Mouse (Mus musculus) CD8-positive naive resting alpha-beta T cell, adult 2 months (primary cell): ENCODE measurements around the gene Vkorc1l1.

Experiments used
- DNase-seq, 2 experiments: peaks; one replicate each; pipeline ENCODE4 v3.0.0; 2022; ENCODE audit warnings: low read depth in 2 of 2, low spot score in 2 of 2

The Vkorc1l1 gene

DNA sequence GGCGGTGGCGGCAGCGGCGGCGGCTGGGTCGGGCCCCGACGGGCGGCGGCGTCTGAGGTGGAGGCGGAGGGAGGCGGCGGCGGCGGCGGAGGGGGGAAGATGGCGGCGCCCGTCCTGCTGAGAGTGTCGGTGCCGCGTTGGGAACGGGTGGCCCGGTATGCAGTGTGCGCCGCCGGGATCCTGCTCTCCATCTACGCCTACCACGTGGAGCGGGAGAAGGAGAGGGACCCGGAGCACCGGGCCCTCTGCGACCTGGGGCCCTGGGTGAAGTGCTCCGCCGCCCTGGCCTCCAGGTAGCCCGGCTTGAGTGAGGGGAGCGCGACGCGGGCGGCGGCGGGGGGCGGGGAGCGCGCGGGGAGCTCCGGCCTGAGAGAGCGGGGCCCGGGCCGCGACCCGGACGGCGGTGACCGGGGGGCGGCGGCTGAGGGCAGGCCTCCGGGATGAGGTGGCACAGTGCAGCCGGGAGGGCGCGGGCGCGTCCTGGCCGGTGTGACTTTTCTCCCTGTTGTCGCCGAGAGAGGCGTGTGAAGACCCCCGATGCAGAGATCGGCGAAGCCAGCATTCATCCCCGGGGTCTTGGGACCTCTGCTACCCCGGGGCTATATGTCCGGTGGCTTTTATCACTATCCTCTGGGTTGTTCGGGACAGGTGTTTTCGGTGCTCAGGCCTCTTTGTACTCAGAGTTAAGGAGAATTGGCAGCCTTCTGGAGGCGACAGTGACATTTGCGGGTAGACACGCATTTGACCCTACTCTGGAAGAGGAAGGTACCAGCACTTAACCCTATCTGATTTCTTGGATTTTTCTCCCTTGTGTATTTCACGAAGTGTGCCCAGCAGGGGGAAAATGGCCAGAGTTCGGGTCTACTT lies 536 bp downstream of the Vkorc1l1 start:
- peak; percentile 14 to 36 for DNase-seq

- DNase-seq = no peak
Measured at GRCm38 (mm10) chr5:129943402-129943801, 1.6 kb downstream of the Vkorc1l1 start.

- no peak for DNase-seq
Measured at GRCm38 (mm10) chr5:129947528-129948033, 5.8 kb downstream of the Vkorc1l1 start.

GRCm38 (mm10) chr5:129952143-129952542 lies 10.4 kb downstream of the Vkorc1l1 start:
- no peak for DNase-seq

DNA sequence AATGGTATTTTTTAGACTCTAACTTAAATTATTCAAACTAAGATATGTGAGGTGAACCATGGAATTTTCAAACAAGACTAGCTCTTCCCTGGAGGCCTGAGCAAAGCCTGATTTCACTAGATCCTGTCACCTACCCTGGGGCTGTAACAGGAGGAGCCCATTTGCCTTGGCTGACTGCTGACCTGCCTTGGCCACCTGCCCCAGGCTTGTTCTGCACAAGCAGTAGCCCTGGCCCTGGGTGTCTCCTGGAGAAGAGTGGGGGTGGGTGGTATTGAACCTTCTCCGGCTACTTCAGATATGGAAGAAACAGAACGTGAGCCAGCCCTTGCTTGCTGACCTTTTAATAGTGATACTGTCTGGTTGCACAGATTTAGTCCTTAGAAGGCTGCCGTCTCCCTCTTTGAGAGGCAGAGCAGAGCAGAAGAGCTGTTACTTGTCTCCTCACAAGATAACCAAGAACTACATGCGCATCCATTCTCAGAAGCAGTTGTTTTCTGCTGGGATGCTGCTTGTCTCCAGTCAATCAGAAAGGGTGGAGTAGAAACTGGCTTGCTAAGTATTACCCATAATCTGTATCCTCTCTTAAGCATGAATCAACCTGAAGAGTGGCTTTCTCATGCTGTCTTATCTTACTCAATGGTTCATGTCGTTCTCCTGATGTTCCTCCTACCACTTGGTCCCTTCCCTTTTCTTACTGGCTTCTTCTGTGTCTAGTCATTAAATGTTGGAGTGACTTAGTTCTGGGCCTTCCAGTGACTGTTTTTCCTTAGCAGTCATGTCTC lies 12.9 kb downstream of the Vkorc1l1 start:
- no peak for DNase-seq

DNA sequence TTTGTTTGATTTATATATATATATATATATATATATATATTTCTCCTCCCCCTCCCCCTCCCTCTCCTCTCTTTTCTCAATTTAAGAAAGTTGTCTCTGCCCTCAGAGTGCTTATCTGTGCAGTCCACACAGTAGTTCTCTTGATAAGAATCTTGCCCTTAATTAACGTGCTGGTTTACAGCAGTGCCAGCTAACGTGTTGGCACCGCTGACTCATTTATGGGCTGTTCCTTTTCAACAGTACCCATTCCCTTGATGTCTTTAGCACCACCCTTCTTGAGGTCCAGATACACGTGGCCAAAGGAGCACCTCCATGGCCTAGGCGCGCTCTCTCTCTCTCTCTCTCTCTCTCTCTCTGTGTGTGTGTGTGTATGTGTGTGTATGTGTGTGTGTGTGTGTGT lies 14.0 kb downstream of the Vkorc1l1 start:
- DNase-seq = no peak

DNA sequence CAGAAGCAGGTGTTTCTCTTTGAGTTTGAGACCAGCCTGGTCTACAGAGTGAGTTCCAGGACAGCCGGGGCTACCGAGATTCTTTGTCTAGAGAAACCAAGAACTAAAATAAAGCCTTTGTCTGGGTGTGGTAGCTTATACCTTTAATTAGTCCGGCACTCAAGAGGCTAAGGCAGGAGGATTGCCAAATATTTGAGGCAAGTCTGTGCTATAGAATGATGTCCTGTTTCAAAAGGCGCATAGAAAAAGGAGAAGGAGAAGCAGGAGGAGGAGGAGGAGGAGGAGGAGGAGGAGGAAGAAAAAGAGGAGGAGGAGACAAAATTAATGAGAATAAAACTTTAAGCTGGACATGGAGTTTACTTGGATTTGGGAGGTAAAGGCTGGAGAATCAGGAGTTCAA lies 21.5 kb downstream of the Vkorc1l1 start:
- DNase-seq = no peak

GRCm38 (mm10) chr5:129966448-129966847 lies 24.7 kb downstream of the Vkorc1l1 start:
- DNase-seq = no peak

GRCm38 (mm10) chr5:129968417-129968816 lies 26.6 kb downstream of the Vkorc1l1 start:
- DNase-seq = no peak

DNA sequence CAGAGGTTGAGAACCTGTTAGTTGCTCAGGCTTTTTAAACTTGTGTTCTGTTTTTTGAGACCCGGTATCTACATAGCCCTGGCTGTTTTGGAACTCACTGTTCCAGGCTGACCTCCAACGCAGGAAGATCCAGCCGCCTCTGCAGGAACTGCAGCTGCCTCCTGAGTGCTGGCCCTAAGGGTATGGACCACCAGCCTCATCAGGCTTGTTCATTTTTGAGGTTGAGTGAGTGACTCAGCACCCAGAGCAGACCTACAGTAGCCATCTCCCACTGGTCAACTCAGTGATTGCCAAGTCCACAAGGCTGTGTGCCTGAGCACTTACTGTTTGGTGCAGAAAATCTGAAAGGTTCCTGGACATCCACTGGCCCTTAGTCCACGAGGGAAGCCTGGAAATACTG lies 29.7 kb downstream of the Vkorc1l1 start:
- no peak for DNase-seq

GRCm38 (mm10) chr5:129974354-129974753 lies 32.6 kb downstream of the Vkorc1l1 start:
- DNase-seq = no peak

- DNase-seq = no peak
Measured at GRCm38 (mm10) chr5:129974866-129975311, 33.1 kb downstream of the Vkorc1l1 start.

DNA sequence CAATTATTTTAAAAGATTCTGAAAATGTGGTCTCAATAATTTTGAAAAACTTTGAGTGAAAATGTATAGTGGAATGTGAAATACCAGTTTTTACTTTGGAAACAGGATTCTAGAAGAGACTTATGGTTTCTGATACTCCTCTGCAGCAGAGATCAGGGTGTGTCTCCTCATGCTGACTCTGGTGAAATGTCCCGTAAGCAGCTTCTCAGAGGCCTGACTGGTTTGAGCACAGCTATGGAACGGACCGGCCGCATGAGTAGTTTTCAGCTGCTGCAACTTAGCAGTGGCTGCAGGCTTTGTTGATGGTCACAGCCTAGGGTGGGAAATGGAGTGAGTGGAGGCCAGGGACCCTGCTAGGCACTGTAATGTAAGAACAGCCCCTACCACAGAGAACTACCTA lies 36.0 kb downstream of the Vkorc1l1 start:
- no peak for DNase-seq

DNA sequence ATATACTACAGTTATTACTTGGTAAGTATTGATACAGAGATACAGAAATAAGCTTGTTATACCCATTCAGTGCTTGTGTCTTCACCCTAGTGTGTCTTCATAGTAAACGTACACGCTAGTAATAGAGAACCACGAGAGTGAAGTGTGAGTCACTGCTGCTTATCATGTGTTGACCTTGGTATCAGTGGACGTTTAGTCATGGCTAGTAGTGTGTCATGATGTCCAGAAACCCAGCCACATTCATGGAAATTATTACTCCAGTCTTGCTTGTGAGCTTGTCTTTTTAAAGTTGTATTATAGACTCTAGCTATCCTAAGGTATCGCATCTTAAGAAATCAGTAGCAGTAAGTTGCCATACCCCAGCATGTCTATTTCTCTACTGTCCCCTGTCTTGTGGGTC lies 36.8 kb downstream of the Vkorc1l1 start:
- no peak for DNase-seq

GRCm38 (mm10) chr5:129980216-129980615 lies 38.4 kb downstream of the Vkorc1l1 start:
- DNase-seq = no peak

DNA sequence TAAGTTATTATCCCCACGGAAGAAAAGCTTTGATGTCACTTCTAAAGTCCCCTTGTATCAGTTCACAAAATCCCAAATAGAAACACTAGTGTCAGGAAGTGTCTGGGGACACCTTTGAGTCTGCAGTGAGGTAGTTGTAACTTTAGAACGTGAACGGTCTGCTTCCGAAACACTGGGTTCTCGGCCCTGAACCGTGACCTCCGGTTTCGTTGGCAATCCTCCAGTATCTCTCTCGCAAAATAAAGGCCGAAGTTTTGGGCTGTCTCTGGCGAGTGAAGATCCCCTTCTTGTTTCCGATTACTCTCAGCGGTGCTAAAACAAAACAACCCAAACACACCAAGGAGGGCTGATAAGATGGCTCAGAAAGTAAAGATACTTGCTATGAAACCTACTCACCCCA lies 47.6 kb downstream of the Vkorc1l1 start:
- DNase-seq = no peak

GRCm38 (mm10) chr5:129991898-129992297 lies 50.1 kb downstream of the Vkorc1l1 start:
- DNase-seq = no peak

- no peak for DNase-seq
Measured at GRCm38 (mm10) chr5:129993374-129993773, 51.6 kb downstream of the Vkorc1l1 start.

DNA sequence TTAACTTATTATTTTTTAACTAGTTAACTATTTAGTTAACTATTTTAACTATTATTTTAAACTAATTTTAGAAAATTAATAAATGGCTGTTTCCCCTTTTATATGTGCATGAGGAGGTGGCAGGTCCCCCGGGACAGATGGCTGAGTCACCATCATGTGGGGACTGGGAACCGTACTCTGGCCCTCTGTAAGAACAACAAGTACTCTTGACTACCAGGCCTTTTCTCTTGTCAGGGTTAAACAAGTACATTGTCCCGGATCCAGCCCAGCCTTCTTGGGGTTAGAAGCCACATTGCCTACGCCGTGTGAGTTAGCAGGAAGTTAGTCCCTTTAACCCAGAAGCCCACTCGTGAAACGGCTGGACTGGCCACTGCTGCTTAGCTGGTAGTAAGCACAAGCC lies 53.2 kb downstream of the Vkorc1l1 start:
- DNase-seq = no peak

DNA sequence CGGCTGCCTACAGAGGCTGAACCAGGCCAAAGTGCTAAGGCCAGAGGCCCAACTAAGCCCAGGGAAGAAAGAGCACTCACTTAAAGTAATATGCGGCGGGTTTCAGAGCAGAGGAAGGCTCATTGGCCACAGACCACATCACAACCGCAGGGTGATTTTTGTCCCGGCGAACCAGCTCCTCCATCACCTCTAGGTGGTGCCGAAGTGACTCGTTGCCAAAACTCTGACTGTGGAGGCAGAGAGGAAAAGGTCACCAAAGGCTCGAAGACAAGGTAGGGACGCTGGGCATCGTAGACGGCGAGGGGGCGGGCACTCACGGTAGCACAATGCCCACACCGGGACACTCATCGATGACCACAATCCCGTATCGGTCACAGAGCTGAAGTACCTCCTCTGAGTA lies 55.9 kb downstream of the Vkorc1l1 start:
- no peak for DNase-seq

DNA sequence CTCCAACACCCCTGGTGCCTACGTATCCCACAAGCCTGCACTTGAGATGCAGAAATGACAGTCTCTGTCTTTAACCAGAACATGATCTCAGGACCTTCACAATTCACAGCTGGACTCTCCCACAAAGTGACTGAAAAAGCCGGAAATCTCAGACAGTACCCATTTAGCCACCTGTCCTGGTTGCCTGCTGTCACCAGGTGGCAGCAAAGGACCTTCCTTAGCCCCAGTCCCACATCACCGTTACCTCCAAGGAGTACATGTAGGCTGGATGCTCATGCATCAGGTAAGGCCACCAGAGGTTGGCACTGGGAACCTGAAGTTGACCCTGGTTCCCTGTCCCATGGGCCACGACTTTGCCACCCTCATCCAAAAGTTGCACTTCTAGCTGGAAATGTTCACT lies 57.3 kb downstream of the Vkorc1l1 start:
- DNase-seq = peak; percentile 38 to 40

DNA sequence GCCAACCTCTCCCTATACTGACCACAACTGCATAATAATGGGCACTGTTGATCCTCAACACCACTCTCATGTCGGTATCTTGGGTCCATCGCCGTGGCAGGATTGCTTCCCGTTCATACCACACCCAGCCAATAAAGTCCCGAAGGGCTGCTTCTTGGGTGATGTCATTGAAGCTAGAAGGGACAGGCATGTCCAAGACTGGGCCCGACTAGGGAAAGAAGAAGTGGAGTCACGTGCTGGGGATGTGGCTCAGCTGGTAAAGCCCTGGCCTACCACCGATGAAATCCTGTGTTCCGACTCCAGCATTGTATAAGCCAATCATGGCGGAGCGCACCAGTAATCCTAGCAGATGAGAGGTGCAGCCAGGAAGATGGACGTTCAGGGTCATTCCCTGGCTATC lies 59.0 kb downstream of the Vkorc1l1 start:
- DNase-seq = no peak
